Mouse (Mus musculus) stomach, adult 2 months (tissue): Measurements from ENCODE around the gene Tsx. TPM values are rescaled to one million over a fixed set of nuclear protein-coding genes. Genes with fewer than 3 reads are reported as not detected.

Source experiments
- polyA plus RNA-seq: library from polyadenylated mRNA; depleted of rRNA; stranded (reverse); fragments of >200 nt; gene quantifications from 2 replicates; pipeline ENCODE4 v1.2.3, GENCODE M21; 2012; rRNA removed

The Tsx gene
- not detected in 2 replicates for polyA plus RNA-seq

GRCm38 (mm10) chrX:103414167-103414566, at the start of gene Tsx:
Tsx (plus strand) TSS chrX:103414467.

DNA sequence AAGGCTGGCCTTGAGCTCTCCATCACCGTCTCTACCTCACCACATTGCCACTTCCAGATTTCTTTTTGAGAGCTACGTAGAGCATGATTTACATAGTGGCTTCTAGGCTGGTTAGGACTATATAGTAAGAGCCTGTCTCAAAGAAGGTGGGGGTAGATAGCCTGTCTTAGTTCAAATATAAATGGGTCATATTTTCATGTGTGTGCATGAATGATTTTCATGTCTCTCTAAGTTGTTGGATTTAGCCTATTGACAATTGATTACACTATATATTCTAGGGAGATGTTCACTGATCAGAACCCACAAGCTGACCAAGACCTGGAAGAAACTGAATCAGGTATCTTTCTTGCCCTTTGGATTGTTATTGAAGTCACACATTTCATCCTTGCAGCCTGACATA, 7.4 kb downstream of the Tsx start, which contains the start of gene Gm26992:
Gene Gm26992 (plus strand): TSS at position 301 of the 400 bp plus-strand sequence.

Other genes starting within 250 kb of the Tsx start
- 0.02 and 0.05 TPM in 2 replicates for gene Nap1l2, start 227.8 kb upstream of the Tsx start, polyA plus RNA-seq
- not detected in 2 replicates for gene Cdx4, start 93.1 kb upstream of the Tsx start, polyA plus RNA-seq
- 0.03 TPM in 2 replicates for gene Chic1, start 58.0 kb upstream of the Tsx start, polyA plus RNA-seq
- not detected in 2 replicates for gene Gm26992, start 7.5 kb downstream of the Tsx start, polyA plus RNA-seq
- not detected in 2 replicates for gene Zcchc13, start 216.1 kb downstream of the Tsx start, polyA plus RNA-seq